Mouse (Mus musculus): ENCODE measurements around the gene Raph1.
"Not testable (repeated sequence)": the region's sequence is repeated elsewhere in the genome, so short reads cannot be mapped to it uniquely, and the experiment has no call there.

The Raph1 gene

DNA sequence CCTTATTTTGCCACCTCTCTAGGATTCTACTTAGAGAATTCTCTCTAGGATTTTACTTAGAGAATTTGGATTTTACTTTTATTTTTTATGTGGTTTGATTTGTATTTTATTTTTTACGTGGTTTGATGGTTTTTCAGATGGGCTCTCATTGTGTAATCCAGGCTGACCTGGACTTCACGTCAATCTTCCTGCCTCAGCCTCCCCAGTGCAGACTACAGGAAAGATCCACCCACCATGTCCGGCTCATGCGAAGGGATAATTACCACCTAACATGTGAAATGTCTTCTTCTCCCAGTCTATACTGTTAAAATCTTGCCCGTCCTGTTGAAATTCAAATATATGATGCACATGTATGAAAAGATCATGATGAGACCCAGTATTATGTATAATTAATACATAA, 2.2 kb downstream of the Raph1 start:
- DNase-seq: no peak

GRCm38 (mm10) chr1:60563021-60563420, 3.9 kb downstream of the Raph1 start:
- no peak for DNase-seq

- no peak for DNase-seq
Measured at GRCm38 (mm10) chr1:60543681-60544080, 23.2 kb downstream of the Raph1 start.

DNA sequence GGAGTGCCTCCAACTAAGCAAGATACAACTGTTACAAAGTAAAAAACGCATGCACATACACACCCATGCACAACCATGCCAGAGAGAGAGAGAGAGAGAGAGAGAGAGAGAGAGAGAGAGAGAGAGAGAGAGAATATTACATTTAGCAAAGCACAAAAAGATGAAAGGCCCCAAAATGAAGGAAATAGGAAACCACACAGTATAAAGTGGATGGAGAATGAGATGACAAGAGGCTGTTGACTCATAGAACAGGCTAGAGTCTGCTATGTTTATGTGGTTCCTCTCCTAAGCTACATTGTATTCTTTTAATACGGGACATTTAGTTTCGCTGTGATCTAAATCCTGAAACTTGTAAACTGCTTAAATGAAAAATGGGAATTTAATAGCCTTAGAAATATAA, 27.6 kb downstream of the Raph1 start:
- no peak for DNase-seq

- peak; percentile 27 to 63 for DNase-seq
Measured at GRCm38 (mm10) chr1:60534932-60535331, 32.0 kb downstream of the Raph1 start.

- DNase-seq: no peak
Measured at GRCm38 (mm10) chr1:60530636-60531035, 36.3 kb downstream of the Raph1 start.

DNA sequence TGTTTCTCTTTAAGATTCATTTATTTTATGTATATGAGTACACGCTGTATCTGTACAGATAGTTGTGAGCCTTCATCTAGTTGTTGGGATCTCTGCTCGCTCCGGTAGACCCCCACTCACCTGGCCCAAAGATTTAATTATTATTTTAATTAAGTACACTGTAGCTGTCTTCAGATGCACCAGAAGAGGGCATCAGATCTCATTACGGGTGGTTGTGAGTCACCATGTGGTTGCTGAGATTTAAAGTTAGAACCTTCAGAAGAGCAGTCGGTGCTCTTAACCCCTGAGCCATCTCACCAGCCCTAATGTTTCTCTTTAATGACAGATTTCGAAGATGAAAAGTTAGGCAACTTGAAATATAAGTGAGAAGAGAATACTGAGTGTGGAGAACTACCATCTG, 36.8 kb downstream of the Raph1 start:
- no peak for DNase-seq

DNA sequence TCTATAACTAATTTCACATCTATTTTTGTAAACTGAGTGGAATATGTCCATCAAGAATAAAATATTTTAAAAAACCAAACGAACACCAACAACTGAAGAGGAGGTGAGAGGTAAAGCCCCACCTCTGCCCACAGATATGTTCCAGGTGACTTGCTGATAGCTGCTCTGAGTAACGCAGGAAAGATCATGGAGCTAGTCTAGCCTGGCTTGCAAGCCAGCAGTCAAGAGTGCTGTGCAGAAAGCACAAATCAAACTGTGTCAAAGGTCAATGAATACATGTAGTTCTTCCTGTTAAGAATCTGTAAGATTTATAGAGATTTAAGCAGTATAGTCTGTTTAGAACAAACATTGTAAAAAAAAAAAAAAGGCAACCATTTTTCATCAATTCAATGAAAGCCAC, 56.3 kb downstream of the Raph1 start:
- no peak for DNase-seq

GRCm38 (mm10) chr1:60503456-60503855, 63.4 kb downstream of the Raph1 start:
- no peak for DNase-seq

- DNase-seq: no peak
Measured at GRCm38 (mm10) chr1:60493421-60493820, 73.5 kb downstream of the Raph1 start.

DNA sequence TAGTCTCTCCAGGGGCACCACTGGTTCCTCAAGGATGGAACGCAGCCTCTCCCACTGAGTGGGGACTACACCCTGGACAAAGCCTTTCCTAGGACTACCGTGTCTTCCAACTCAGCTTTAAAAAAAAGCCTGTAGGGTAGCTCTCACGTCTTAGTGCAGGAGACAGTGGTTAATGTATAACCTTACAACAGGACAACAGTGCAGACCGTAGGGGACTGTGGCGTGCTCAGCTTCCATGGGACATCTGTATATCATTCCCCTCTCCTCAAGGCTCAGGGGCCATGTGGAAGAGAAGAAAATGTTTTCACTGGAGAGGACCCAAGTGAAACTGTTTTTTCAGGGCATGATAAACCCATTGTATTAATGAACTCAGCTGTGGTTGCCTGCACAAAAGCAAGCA, 74.5 kb downstream of the Raph1 start:
- DNase-seq: peak in 1 of 2 experiments; percentile 18

DNA sequence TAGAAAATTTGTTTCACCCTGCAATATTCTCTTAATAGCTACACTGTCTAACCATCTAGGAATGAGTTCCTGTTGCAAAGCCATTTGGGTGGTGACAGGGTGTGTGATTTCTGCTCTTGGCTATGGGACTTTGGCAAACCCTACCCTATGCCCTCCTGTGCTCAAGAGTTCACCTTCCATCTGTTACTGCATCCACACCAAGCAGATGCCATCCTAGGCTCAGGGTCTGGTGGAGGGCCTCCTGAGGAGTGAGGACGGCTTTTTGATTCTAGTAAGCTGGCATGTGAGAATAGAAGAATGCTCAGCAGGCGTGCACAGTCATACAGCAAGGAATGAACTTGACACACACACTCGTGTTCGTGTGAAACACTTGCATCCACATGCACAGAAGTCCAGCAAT, 76.4 kb downstream of the Raph1 start:
- DNase-seq: no peak

DNA sequence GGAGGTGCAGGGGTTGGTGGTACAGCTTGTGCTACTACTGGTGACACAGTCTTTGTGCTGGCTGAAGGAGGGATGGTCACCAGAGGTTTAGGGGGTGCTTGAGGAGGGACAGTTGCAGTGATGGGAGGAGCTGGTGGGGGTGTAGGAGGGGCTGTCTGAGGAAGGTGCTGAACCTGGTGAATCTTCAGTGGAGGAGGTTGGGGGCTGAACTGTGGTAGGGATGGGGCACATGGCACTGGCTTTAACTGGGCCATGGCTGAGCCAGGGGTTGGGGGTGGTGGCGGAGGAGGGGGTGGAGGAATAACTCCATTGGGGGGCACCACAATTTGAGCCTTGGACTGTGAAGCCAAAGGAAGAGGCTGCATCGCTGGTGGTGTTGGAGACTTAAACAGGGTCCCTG, 77.2 kb downstream of the Raph1 start:
- no peak for DNase-seq

GRCm38 (mm10) chr1:60488635-60489034, 78.3 kb downstream of the Raph1 start:
- no peak for DNase-seq

DNA sequence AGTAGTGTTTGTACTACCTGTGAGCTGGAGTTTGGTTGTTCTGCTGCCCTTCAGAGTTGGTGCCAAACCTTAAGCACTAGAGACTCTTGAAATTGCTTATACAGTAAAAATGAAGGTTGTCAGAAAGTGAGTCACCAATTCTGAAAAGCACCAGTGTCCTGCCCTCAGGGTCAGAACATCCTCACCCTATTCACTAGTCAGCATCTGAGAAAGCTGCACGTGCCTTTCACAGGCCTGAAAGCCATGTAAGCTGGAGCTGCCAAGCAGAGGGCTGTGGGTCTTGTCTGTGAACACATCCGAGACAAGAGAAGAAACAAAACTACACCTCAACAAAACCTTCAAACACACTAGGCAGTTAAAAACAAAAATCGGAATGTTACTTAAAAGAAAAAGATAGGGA, 81.3 kb downstream of the Raph1 start:
- no peak for DNase-seq

- no peak for DNase-seq
Measured at GRCm38 (mm10) chr1:60482881-60483280, 84.0 kb downstream of the Raph1 start.

DNA sequence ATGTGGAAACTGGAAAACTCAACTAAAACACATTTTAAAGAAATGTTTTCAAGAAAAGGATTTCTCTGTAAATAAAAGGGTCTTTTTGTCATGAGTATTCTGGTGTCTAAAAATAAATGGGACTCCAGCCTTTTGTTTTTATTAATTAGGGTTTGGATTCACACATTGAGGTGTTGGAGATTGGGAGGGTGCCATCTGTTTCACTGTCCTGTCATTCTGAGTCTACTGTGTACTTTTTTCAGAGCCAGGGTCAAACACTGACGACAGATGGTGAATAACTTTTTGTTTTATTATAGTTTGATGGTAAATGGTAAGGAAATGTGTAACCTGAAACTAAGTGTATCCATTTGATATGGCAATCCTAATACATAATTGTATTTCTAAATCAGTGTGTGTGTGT, 85.3 kb downstream of the Raph1 start:
- DNase-seq: no peak

DNA sequence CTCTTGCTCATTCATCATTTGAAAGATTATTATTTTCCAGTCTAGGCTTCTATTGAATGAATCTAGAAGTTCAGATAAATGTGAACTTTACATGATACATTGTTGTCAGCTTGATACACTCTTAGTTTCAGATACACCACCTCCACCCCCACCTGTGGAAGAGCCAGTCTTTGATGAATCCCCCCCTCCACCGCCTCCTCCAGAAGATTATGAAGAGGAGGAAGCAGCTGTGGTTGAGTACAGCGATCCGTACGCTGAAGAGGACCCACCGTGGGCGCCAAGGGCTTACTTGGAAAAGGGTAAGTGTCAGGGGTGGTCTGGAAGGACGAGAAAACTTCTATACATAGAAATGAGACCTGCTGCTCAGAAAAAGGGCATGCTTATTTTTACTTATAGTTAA, 96.4 kb downstream of the Raph1 start:
- DNase-seq: no peak

DNA sequence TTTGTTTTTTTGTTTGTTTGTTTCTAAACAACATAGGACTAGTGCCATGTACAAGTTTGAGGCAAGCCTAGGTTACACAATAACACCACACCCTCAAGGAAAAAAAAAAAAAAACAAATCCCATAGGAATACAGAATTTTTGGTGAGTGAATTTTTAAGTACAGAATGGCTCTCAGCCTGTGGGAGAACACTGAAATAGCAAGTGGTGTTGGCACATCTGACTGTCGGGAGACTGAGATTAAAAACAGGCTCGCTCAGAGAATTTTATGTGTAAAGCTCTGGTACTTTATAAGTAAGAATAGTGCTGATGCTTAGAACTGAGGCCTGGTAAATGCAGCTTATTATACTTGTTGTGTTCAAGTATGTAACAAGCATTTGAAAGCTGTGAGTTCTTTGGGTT, 97.4 kb downstream of the Raph1 start:
- no peak for DNase-seq

GRCm38 (mm10) chr1:60460623-60461022, 106.3 kb downstream of the Raph1 start:
- DNase-seq: no peak

- no peak for DNase-seq
Measured at GRCm38 (mm10) chr1:60449896-60450295, 117.0 kb downstream of the Raph1 start.

DNA sequence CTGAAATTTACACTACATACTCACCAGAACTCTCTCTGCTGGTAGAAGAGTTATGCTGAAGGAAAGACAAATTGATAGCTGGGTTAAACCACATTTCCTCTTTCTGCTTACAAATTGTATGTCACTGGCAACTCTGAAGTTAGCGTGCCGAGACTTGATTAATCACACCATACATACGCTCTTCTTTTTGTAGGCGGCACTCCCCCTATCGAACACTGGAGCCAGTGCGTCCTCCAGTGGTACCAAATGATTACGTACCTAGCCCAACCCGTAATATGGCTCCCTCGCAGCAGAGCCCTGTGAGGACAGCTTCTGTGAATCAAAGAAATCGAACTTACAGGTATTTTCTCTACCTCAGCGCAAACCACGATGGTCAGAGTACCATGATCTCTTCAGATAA, 119.8 kb downstream of the Raph1 start:
- DNase-seq: peak in 1 of 2 experiments; percentile 26

GRCm38 (mm10) chr1:60441438-60441837, 125.5 kb downstream of the Raph1 start:
- not testable (repeated sequence) for DNase-seq

DNA sequence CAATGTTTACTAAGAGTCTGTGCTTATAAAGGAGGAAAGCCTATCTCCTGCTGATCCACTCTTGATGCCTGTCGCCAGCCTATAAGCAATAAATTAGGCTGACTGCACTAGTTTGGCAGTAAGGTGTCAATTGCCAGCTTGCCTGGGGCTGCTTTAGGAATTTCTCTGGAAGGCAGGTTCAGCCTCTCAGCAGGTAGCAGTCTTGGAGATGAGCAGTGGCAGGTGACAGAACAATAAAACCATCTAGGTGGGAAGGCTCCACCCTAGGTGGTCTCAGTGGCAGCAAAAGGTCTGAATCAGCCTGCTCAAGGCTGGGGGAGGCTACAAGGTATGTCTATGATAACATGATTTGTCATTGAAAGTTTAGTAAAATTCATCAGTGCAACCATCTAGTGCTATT, 134.4 kb downstream of the Raph1 start:
- DNase-seq: no peak

Data from kidney, postnatal 36 days (tissue).